Mouse (Mus musculus): Measurements from ENCODE around the gene Fos. TPM values are rescaled to one million over a fixed set of nuclear protein-coding genes. Genes with fewer than 3 reads are reported as not detected.
A peak's percentile ranks its signal among the peaks of the same experiment; 100 is the strongest.
"Not testable (repeated sequence)": the region's sequence is repeated elsewhere in the genome, so short reads cannot be mapped to it uniquely, and the experiment has no call there.

Gene Fos
- total RNA-seq, 2 experiments from 2014 or later, result 8.9 to 13.7 TPM

DNA sequence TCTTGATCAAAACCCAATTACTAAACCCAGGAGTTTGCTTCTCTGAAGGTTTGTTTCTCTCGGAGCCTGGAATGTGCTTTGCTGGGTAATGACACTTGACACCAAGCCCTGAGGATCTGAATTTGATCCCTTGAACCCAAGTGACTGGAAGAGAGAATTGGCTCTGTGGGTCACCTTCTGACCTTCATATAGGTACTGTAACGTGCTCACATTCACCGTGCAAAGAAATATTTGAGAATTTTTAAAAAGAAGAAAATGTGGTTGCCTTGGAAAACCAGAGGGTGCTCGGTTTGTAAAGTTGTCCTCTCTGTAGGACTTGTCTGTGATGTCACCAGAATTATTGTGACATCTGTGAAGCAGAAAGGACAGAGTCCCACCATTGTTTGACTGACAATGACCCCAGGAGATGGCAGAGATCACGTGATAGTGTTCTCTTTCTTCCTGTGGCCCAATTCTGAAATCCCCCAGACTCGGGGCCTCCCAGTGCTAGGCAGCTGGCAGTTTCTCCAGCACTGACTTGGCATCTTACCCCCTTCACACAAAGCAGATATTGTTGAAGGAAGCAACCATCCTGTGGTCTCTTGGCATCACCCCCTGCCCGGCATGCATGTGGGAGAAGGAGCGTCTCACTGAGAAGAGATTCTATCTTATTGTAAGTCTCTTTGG lies 50.6 kb downstream of the Fos start:
- TF ChIP-seq CTCF (conservative IDR thresholded peaks at IDR 0.05), result no peak
- DNase-seq (ENCODE audit: low spot score in 2 of 2), result peak; percentile 19 to 25
- Histone ChIP-seq H3K27ac (peak overlapping the region; percentile 77), H3K4me3 (peak overlapping the region; percentile 18; the same call in 1 of the 2 replicates)

DNA sequence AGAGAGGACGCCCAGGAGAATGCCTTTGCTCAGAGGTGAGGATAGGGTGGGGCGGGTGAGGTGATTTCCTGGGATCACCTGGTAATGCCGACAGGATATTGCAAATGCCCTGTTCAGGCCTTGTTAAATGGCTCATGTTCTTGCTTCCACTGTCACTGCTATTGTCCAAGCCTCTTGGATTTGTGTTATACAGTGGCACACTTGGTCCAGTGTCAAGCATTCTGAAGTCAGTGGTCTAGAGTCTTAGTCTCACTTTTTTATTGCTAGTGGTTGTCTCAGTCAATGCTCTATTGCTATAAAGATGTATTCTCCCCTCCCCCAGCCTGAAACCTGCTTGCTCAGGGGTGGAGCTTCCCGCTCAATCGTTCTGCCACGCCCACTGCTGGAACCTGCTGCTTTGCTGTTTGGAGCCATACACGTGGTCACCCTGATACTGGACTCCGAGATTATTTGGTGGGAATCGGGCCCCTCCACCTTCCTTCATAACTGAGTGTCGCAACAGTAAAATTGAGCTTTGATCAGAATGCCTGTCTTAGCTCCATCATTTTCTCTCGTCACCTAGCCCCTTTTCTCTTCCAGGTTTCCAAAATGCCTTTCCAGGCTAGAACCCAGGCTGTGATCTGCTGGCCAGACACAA lies 51.3 kb downstream of the Fos start:
- not testable (repeated sequence) for DNase-seq (ENCODE audit: low spot score in 2 of 2)
- H3K4me3 ChIP-seq, result peak overlapping the region; percentile 18; the same call in 1 of the 2 replicates
- H3K27ac ChIP-seq, result peak overlapping the region; percentile 77

Other genes starting within 250 kb of the Fos start
- gene Mlh3, start 203.3 kb upstream of the Fos start, total RNA-seq (2021), result 10 to 100 TPM; 19.3 to 19.9 TPM
- 10 to 100 TPM; 26.9 to 31.7 TPM for gene Acyp1, start 185.5 kb upstream of the Fos start, total RNA-seq (2021)
- 1 to 10 TPM; 1.2 to 1.3 TPM for gene Zc2hc1c, start 185.3 kb upstream of the Fos start, total RNA-seq (2021)
- 10 to 100 TPM; 34.2 to 35.5 TPM for gene Nek9, start 134.5 kb upstream of the Fos start, total RNA-seq (2021)
- gene Tmed10, start 99.0 kb upstream of the Fos start, total RNA-seq (2021), result 100 to 1,000 TPM; 156 to 166 TPM
- 10 to 100 TPM; 48.2 to 49.5 TPM for gene Jdp2, start 125.1 kb downstream of the Fos start, total RNA-seq (2021)
- under 1 TPM; 0.41 to 0.64 TPM for gene Batf, start 212.8 kb downstream of the Fos start, total RNA-seq (2021)

All from layer of hippocampus, adult 2 months (tissue).